Mouse (Mus musculus): ENCODE measurements around the gene Lin7a. TPM values are rescaled to one million over a fixed set of nuclear protein-coding genes. Genes with fewer than 3 reads are reported as not detected.

Lin7a gene
- polyA plus RNA-seq, 1 experiment from 2014 or later: 0.74 TPM

GRCm38 (mm10) chr10:107315251-107315650 is 43.8 kb downstream of the Lin7a start:
- no peak overlapping the region for H3K4me3 ChIP-seq (ENCODE audit: low read depth, low read length)
- no peak for TF ChIP-seq EP300 (optimal IDR thresholded peaks at IDR 0.05)
- TF ChIP-seq CTCF (IDR thresholded peaks at IDR 0.05; ENCODE audit: low read depth): no peak

GRCm38 (mm10) chr10:107315681-107316080 is 44.2 kb downstream of the Lin7a start:
- no peak for DNase-seq (ENCODE audit: low spot score)
- Histone ChIP-seq H3K4me3 (ENCODE audit: low read depth, low read length) (no peak overlapping the region), H3K27ac (replicated peaks) (no peak overlapping the region), H3K4me1 (replicated peaks; ENCODE audit: control insufficient read depth, insufficient read depth) (no peaks in the 10 kb centered on the region), H3K9me3 (ENCODE audit: control insufficient read depth, low read length) (no peaks in the 10 kb centered on the region), H3K9ac (ENCODE audit: low read length) (no peak overlapping the region), H3K27me3 (ENCODE audit: control insufficient read depth, insufficient read depth, low read length) (no peaks in the 10 kb centered on the region), H3K36me3 (ENCODE audit: control insufficient read depth, insufficient read depth, low read length) (no peaks in the 10 kb centered on the region), H3K4me2 (replicated peaks; ENCODE audit: low read depth) (no peak overlapping the region)
- TF ChIP-seq EP300 (optimal IDR thresholded peaks at IDR 0.05): no peak
- TF ChIP-seq CTCF (IDR thresholded peaks at IDR 0.05; ENCODE audit: low read depth): no peak
- no peak for ATAC-seq (ENCODE audit: low FRiP score, low TSS enrichment)
- WGBS: 72% methylated on average over 5 of the region's 5 CpGs

More at GRCm38 (mm10) chr10:107315251-107315650, 43.8 kb downstream of the Lin7a start:
- Histone ChIP-seq H3K9ac (ENCODE audit: low read length) (no peak overlapping the region), H3K4me2 (replicated peaks; ENCODE audit: low read depth) (no peak overlapping the region), H3K9me3 (ENCODE audit: control insufficient read depth, low read length) (no peaks in the 10 kb centered on the region), H3K27me3 (ENCODE audit: control insufficient read depth, insufficient read depth, low read length) (no peaks in the 10 kb centered on the region), H3K27ac (replicated peaks) (no peak overlapping the region), H3K4me1 (replicated peaks; ENCODE audit: control insufficient read depth, insufficient read depth) (no peaks in the 10 kb centered on the region), H3K36me3 (ENCODE audit: control insufficient read depth, insufficient read depth, low read length) (no peaks in the 10 kb centered on the region)
- DNase-seq (ENCODE audit: low spot score) (no peak), ATAC-seq (ENCODE audit: low FRiP score, low TSS enrichment) (no peak)

GRCm38 (mm10) chr10:107316100-107316499 is 44.6 kb downstream of the Lin7a start:
- Histone ChIP-seq H3K4me3 (ENCODE audit: low read depth, low read length) (no peak overlapping the region), H3K4me2 (replicated peaks; ENCODE audit: low read depth) (no peak overlapping the region), H3K4me1 (replicated peaks; ENCODE audit: control insufficient read depth, insufficient read depth) (no peaks in the 10 kb centered on the region), H3K9ac (ENCODE audit: low read length) (no peak overlapping the region), H3K27ac (replicated peaks) (no peak overlapping the region), H3K9me3 (ENCODE audit: control insufficient read depth, low read length) (no peaks in the 10 kb centered on the region), H3K27me3 (ENCODE audit: control insufficient read depth, insufficient read depth, low read length) (no peaks in the 10 kb centered on the region), H3K36me3 (ENCODE audit: control insufficient read depth, insufficient read depth, low read length) (no peaks in the 10 kb centered on the region)
- 65% methylated on average over 2 of the region's 2 CpGs for WGBS
- DNase-seq (ENCODE audit: low spot score) (no peak), ATAC-seq (ENCODE audit: low FRiP score, low TSS enrichment) (no peak)
- TF ChIP-seq EP300 (optimal IDR thresholded peaks at IDR 0.05): no peak
- no peak for TF ChIP-seq CTCF (IDR thresholded peaks at IDR 0.05; ENCODE audit: low read depth)

- H3K27ac ChIP-seq (replicated peaks): no peak overlapping the region
- H3K27me3 ChIP-seq (ENCODE audit: control insufficient read depth, insufficient read depth, low read length): no peaks in the 10 kb centered on the region
- H3K9me3 ChIP-seq (ENCODE audit: control insufficient read depth, low read length): no peaks in the 10 kb centered on the region
- no peak overlapping the region for H3K4me2 ChIP-seq (replicated peaks; ENCODE audit: low read depth)
- TF ChIP-seq CTCF (IDR thresholded peaks at IDR 0.05; ENCODE audit: low read depth) (no peak), EP300 (optimal IDR thresholded peaks at IDR 0.05) (no peak)
- no peak overlapping the region for H3K9ac ChIP-seq (ENCODE audit: low read length)
- H3K4me3 ChIP-seq (ENCODE audit: low read depth, low read length): no peak overlapping the region
- ATAC-seq (ENCODE audit: low FRiP score, low TSS enrichment): no peak
- DNase-seq (ENCODE audit: low spot score): no peak
- no peaks in the 10 kb centered on the region for H3K36me3 ChIP-seq (ENCODE audit: control insufficient read depth, insufficient read depth, low read length)
- H3K4me1 ChIP-seq (replicated peaks; ENCODE audit: control insufficient read depth, insufficient read depth): no peaks in the 10 kb centered on the region
- 77% methylated on average over 2 of the region's 2 CpGs for WGBS
Observed at GRCm38 (mm10) chr10:107319648-107320047, 48.2 kb downstream of the Lin7a start.

GRCm38 (mm10) chr10:107323865-107324264 is 52.4 kb downstream of the Lin7a start:
- DNase-seq (ENCODE audit: low spot score) (no peak), ATAC-seq (ENCODE audit: low FRiP score, low TSS enrichment) (no peak)
- Histone ChIP-seq H3K27me3 (ENCODE audit: control insufficient read depth, insufficient read depth, low read length) (no peaks in the 10 kb centered on the region), H3K4me3 (ENCODE audit: low read depth, low read length) (no peak overlapping the region), H3K27ac (replicated peaks) (no peak overlapping the region), H3K36me3 (ENCODE audit: control insufficient read depth, insufficient read depth, low read length) (no peaks in the 10 kb centered on the region), H3K4me1 (replicated peaks; ENCODE audit: control insufficient read depth, insufficient read depth) (no peaks in the 10 kb centered on the region), H3K9ac (ENCODE audit: low read length) (no peak overlapping the region), H3K9me3 (ENCODE audit: control insufficient read depth, low read length) (no peaks in the 10 kb centered on the region), H3K4me2 (replicated peaks; ENCODE audit: low read depth) (no peak overlapping the region)
- 90% methylated on average over 7 of the region's 7 CpGs for WGBS
- TF ChIP-seq EP300 (optimal IDR thresholded peaks at IDR 0.05): no peak
- no peak for TF ChIP-seq CTCF (IDR thresholded peaks at IDR 0.05; ENCODE audit: low read depth)

GRCm38 (mm10) chr10:107325558-107325957 is 54.1 kb downstream of the Lin7a start:
- Histone ChIP-seq H3K27me3 (ENCODE audit: control insufficient read depth, insufficient read depth, low read length) (no peaks in the 10 kb centered on the region), H3K4me3 (ENCODE audit: low read depth, low read length) (no peak overlapping the region), H3K4me1 (replicated peaks; ENCODE audit: control insufficient read depth, insufficient read depth) (no peaks in the 10 kb centered on the region), H3K36me3 (ENCODE audit: control insufficient read depth, insufficient read depth, low read length) (no peaks in the 10 kb centered on the region), H3K9ac (ENCODE audit: low read length) (no peak overlapping the region), H3K27ac (replicated peaks) (no peak overlapping the region), H3K9me3 (ENCODE audit: control insufficient read depth, low read length) (no peaks in the 10 kb centered on the region), H3K4me2 (replicated peaks; ENCODE audit: low read depth) (no peak overlapping the region)
- DNase-seq (ENCODE audit: low spot score) (no peak), ATAC-seq (ENCODE audit: low FRiP score, low TSS enrichment) (no peak)
- WGBS: 91% methylated on average over 5 of the region's 5 CpGs
- TF ChIP-seq CTCF (IDR thresholded peaks at IDR 0.05; ENCODE audit: low read depth) (no peak), EP300 (optimal IDR thresholded peaks at IDR 0.05) (no peak)
